In genomic region chr4:3066051-3066736, GRCm38 (mm10) we compare ENCODE assay signal across 15 mouse cellular contexts.
DNase-seq lines count a peak whose midpoint lies in the region; TF ChIP-seq lines count a peak whose summit lies in the region.
"Had no signal": no experiment of that assay in that cellular context is flagged by ENCODE, and none has a peak within 500 bp of the region (broad histone marks: within the 10 kb centered on the region; RNA-seq: fewer than 3 reads in every experiment).

No protein-coding gene starts in this region.

- TF ChIP-seq POLR2A in lung, adult 2 months (IDR thresholded peaks at IDR 0.05; ENCODE audit: borderline replicate concordance, extremely low read depth, low read depth, low read length): no peak

- H3K36me3 ChIP-seq in midbrain, embryonic 10.5 days: no peaks in the 10 kb centered on the region
- H3K36me3 ChIP-seq: heart, embryonic 15.5 days; liver, embryonic 13.5 days had no signal

- TF ChIP-seq CTCF in lung, adult 2 months (IDR thresholded peaks at IDR 0.05; ENCODE audit: insufficient read depth, low read length): no peak

- 75% methylated on average over 5 of the region's 5 CpGs for WGBS in lung, adult 2 months
- WGBS in midbrain, embryonic 10.5 days: 77% methylated on average over 5 of the region's 5 CpGs

- no peaks in the 10 kb centered on the region for H3K27me3 ChIP-seq in midbrain, embryonic 10.5 days (ENCODE audit: low read depth, poor library complexity, severe bottlenecking)
- H3K27me3 ChIP-seq: heart, embryonic 15.5 days; liver, embryonic 13.5 days had no signal

- no peak overlapping the region for H3K27ac ChIP-seq in midbrain, embryonic 10.5 days (replicated peaks)
- H3K27ac ChIP-seq: heart, embryonic 15.5 days; hindbrain, embryonic 14.5 days; layer of hippocampus, adult 2 months; liver, embryonic 13.5 days had no signal

- peak; percentile 2 for DNase-seq in gastrocnemius, postnatal 10 days
- no peak for DNase-seq in gastrocnemius, adult 18-20 months (ENCODE audit: low spot score)
- DNase-seq in lung, adult 2 months: peak; percentile 2
- DNase-seq in lung, postnatal 25 days (ENCODE audit: low spot score): no peak
- DNase-seq in urinary bladder, postnatal 14 days (ENCODE audit: low spot score): peak; percentile 1
- DNase-seq in urinary bladder, postnatal 36 days (ENCODE audit: low spot score in 2 of 2): no peak
- no peak for DNase-seq in midbrain, embryonic 10.5 days (ENCODE audit: low spot score)
- DNase-seq: adrenal gland, postnatal 14 days; cerebellum, adult 9-11 months; kidney, adult 2 months; liver, embryonic 13.5 days; thymus, postnatal 4 days had no signal

- no peak overlapping the region for H3K4me3 ChIP-seq in lung, adult 2 months (replicated peaks; ENCODE audit: extremely low read depth, low read depth, low read length)
- no peak overlapping the region for H3K4me3 ChIP-seq in midbrain, embryonic 10.5 days
- H3K4me3 ChIP-seq: heart, embryonic 15.5 days; layer of hippocampus, adult 2 months; liver, embryonic 13.5 days had no signal

- no peaks in the 10 kb centered on the region for H3K4me1 ChIP-seq in lung, adult 2 months (ENCODE audit: control insufficient read depth, insufficient read depth, low read length)
- H3K4me1 ChIP-seq in midbrain, embryonic 10.5 days: no peaks in the 10 kb centered on the region
- H3K4me1 ChIP-seq: heart, embryonic 15.5 days; liver, embryonic 13.5 days had no signal

- H3K9me3 ChIP-seq in midbrain, embryonic 10.5 days (replicated peaks): peaks cover 99% of the 10 kb centered on the region

Comparison
In these comparisons a context has a peak if more than half of its experiments do, and no peak if none do; other contexts are left out.
1. DNase-seq: peak in gastrocnemius, postnatal 10 days (single experiment), lung, adult 2 months (single experiment) and urinary bladder, postnatal 14 days (single experiment); none in gastrocnemius, adult 18-20 months (single experiment), lung, postnatal 25 days (single experiment), urinary bladder, postnatal 36 days (0 of 2) and midbrain, embryonic 10.5 days (single experiment).